Mouse (Mus musculus) cerebellum, adult (tissue): ENCODE measurements around the gene Gm49321.

Experiments used
- ATAC-seq: cut with Nextera tagmentation; 2 replicates; pipeline ENCODE4 v1.9.2; 2017; ENCODE audit warnings: mild to moderate bottlenecking, moderate library complexity, mixed read lengths; ENCODE audit not compliant: insufficient number of reproducible peaks, low FRiP score, low TSS enrichment

Gene Gm49321

GRCm38 (mm10) chr12:73939542-73939941 lies 2.1 kb downstream of the Gm49321 start:
- ATAC-seq, result no peak

GRCm38 (mm10) chr12:73948415-73948814 lies 11.0 kb downstream of the Gm49321 start:
- no peak for ATAC-seq

DNA sequence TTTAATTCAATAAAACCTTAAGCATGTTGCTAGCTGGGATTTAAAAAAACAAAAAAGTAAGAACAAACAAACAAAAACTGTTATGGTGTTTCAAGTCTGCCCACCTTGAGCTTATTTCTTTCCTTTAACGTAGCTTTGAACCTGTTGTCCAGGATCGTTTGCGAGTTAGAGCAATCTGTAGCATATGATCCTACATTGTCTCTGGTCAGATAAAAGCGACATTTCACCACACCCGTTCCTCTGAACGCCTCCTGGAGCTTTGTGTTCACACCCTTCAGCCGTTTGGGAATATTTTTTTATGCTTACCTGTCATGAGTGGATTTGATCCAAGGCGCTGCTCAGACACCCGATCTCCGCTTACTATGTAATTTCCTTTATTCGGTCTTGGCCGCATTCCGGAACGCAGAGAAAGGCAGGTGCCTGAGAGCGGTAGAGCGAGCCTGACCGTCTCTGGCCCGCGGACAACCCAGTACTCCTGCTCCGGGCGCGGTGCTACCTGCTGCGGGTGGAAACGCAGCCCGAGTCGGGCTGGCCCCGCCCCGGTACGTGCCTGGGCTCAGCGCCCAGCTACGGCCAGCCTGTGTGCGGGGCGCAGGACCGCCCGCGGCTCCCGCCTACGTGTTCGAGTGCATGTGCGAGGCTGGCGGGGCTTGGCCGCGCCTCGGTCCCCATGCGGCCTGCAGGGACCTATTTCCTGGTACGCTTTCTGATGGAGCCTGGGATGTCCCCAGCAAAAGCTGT lies 12.0 kb downstream of the Gm49321 start:
- peak; percentile 91 for ATAC-seq

DNA sequence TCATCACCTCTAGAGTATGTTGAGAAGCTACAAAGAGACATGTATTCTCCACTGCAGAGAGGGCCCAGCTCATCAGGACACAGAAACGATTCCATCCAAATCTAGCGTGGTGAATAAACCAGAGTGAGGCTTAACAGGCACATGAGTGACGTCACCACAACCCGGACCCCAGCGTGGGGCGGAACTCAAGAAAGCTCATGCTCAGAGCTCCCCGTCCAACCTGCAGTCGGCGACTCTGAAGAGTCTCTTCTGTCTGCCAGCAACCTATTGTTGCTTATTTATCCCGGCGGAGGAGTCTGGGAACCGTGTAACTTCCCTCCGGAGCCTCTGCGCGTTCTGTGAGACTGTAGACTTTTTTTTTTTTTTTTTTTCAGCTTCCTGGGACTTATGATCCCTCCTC lies 15.4 kb downstream of the Gm49321 start:
- no peak for ATAC-seq

DNA sequence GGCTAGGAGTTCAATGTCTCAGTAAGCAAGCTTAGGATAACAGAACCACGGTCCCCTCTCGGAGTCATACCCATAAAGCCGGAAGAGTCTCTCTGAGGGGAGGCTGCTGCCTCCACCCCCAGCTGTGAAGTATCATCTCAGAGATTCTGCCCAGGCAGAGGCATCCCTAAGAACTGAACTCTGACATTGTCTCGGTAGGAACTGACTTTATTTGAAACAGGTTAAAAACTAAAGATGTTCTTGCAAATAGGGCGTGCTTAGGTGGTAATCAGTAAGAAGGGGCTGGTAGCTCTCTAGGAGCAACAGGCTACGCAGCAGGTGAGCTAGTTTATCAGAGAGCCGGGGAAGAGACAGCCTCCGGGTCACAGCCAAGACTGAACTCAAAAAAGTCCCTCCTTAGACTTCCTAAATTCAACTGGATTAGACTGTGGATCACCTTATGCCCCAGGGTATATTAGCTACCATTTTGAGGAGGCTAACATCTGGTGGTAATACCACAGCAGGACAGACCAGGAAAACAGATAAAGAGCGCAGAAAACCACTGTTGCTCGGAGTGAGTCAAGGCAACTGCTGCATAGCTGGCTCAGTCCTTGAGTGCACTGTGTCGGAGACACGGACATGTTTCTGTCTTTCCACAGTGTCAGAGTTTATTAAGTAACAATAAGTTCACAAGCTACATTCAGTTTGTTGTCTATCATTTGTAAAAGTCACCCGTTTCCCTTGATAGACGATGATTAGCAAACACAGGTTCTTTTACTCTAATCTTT lies 16.1 kb downstream of the Gm49321 start:
- ATAC-seq, result no peak

DNA sequence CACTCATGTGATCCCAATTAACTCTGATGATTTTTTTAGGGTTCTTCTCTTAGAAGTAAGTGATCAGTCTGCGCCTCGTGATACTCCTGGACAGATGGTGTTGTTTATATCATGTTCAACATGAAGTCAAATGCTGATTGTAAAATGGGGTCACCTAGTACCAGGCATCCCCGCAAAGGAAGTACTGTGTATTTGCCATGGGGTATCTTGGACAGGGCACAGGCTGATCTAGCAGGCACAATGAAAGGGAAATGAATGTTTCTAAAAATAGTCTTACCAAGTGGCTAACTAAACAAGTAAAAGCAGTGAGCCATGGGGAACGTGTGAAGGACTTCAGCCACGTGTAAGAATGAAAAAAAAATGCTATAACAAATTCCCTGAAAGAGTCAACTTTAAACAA lies 17.3 kb downstream of the Gm49321 start:
- ATAC-seq, result peak; percentile 45; the same call in 1 of the 2 replicates

DNA sequence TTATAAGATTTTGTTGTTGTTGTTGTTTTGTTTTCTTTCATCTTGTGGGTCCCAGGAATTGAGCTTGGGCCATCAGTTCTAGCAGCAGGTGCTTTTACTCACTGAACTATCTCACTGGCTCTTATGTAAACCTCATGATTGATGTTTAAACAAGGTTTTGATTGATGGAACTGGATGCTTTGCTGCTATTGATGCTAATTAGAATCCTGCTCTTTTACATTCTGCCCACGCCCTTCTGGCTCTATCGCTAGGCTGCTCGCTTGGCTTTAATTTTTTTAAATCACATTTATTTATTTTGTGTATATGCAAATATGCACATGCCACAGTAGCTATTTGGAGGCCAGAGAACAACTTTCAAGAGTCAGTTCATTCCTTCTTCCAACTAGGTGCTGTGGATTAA lies 20.2 kb downstream of the Gm49321 start:
- no peak for ATAC-seq

DNA sequence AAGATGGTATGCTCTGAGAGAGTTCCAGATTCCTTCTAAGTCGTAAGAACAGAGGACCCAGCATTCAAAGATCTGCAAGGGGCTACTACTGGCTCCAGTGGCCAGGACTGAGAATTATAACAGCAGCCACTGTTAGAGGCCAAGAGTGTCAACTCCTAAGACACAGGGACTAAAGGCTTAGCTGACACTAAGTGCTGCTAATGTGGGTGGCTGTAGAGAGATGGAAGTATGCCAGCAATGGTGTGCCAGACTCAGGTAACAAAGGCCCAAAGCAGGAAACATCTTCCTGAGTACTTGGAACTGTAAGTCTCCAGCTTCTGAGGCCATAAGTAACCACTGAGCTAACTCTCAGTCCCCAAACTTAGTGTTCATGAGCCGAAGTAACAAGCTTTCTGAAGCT lies 21.4 kb downstream of the Gm49321 start:
- ATAC-seq, result no peak

DNA sequence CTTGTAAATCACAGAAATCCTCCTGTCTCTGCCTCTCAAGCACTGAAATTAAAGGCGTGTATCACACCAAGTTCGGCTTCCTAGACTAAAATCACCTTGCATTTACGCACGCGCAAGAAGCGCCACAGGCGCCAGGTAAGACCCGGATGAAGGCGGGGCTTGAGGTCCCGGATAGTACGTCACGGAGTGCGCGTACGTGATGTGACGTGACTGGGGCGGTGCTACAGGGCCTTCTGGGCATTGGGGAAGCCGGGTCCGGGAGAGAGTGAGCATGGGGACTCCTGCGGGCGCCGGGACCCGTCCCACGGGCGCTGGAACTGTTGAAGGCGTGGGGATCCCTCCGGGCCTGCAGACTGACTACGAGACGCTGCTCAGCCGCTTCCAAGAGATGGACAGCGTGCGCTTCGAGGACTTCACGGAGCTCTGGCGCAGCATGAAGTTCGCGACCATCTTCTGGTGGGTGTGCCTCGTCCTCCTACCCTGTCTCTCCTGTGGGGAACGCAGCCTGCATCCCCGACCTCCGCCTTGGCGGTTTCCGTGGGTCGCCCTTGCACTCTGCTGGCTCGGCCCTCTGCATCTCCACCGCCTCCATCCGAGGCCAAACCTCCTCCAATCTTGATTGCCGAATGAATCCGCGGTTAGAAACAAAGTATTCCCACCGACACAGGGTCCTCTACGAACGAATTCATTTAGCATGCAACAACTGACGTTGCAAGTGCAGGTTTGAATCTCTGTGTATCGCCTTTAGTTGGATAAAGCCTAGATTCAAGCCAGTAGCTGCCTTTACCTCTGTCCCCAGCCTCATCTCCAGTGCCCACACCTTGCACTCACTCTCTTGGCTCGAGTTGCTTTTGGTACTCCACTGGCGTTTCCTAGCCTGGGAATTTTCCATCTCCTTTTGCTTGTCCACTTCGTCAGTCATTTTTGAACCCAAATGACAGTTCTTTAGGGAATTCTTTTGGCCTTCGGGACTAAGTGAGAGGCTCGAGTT lies 27.1 kb downstream of the Gm49321 start, which contains the start of gene Snapc1:
Snapc1 (plus strand) TSS at position 191 of the 991 bp plus-strand sequence.
- peak; percentile 99 for ATAC-seq

GRCm38 (mm10) chr12:73969142-73969541 lies 31.7 kb downstream of the Gm49321 start:
- no peak for ATAC-seq

DNA sequence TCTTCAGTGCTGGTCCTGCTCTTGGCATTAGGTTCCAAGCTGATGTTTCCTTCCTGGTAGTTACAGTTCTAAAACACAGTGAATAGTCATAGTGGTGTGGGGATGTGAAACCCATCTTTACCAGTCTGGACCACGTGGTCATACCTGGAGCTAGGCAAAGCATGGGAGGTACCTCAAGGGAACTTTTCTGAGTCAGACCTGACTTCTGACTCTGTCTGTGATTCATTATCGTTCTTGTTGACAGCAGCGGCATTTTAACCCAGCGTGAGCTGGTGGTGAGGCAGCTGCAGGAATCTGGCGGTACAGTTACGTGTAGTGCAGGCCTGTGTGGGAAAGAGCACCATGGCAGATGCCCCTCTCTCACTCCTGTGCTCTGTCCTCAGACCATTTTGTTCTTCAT lies 37.1 kb downstream of the Gm49321 start:
- no peak for ATAC-seq

DNA sequence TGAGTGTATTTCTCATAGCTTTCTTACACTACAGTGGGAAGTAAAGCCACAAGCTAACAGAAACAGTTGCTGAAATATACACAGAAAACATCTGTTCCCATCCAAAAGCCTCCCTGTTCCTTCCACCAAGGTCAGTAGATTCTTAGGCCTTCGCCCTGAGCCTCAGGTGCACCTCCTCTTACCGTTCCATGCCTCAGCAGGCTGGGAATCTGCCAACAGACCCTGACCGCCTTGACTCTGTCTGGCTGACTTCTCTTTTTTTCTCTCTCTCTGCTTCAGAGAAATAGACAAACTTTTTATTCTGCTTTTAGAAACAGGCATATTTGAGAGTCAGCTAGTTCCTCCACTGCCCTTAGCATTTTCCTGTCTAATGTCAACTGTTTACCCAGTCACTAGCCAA lies 40.7 kb downstream of the Gm49321 start:
- ATAC-seq, result no peak

DNA sequence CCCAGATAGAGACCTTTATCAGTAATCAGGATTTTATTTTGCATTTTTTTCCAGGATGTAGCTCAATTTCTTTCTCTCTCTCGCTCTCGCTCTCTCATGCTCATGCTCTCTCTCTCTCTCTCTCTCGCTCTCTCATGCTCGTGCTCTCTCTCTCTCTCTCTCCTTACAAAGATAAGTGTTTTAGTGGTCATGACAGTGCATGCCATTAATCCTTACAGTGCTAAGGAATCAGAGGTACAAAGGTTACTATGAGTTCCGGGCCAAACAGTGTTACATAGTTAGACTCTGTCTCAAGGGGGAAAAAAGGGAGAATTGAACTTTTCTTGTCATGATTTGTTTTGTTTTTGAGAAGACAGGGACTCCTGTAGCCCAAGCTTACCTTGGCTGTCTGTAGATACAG lies 42.2 kb downstream of the Gm49321 start:
- ATAC-seq, result no peak

DNA sequence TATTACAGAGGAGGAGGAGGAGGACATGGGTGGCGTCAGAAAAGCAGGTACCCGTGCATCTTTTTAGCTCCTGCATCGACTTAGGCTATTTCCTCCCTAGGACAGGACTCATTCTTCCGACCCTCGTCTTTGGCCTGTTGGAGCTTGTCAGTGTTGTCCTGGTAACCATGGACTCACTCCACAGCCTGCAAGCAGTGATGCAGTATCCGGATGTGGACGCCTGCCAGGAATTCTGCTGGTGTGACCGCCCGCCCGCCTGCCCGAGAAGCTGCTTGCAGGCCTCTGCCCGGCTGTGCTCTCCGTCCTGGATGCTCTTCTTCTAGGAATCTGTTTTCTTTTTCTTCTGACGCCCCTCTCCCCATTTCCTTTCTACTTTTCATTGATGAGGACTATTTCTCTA lies 45.1 kb downstream of the Gm49321 start:
- ATAC-seq, result peak; percentile 75

DNA sequence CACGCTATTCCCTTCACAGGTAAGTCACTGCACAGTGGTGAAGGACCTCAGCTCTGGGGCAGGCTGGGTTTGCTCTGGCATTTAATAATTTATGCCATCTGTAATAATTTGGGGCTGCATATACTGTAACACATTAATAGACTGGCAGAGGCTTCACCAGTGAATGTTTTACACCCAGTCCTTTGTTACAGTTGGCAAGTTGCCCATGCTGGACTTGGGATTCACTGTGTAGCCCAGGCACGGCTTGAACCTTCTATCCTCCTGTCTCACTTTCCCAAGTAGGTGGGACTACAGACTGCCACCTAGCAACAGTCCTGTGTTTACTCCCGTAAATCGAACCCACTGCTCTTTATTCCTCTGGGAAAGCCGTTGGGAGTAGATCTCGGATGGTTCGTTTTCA lies 48.8 kb downstream of the Gm49321 start:
- no peak for ATAC-seq

- no peak for ATAC-seq
These were observed 51.0 kb downstream of the Gm49321 start for GRCm38 (mm10) chr12:73988393-73989008.

- ATAC-seq, result no peak
These were observed 52.1 kb downstream of the Gm49321 start for GRCm38 (mm10) chr12:73989594-73989993.

- ATAC-seq, result no peak
These were observed 59.4 kb downstream of the Gm49321 start for GRCm38 (mm10) chr12:73996906-73997296.

GRCm38 (mm10) chr12:73997297-73998127 lies 60.1 kb downstream of the Gm49321 start, which contains the start of gene Syt16:
Gene Syt16 (plus strand): TSS chr12:73997661.
- ATAC-seq, result peak; percentile 58; the same call in 1 of the 2 replicates
